Mouse (Mus musculus): ENCODE data around the gene Prl3a1.

Gene Prl3a1

DNA sequence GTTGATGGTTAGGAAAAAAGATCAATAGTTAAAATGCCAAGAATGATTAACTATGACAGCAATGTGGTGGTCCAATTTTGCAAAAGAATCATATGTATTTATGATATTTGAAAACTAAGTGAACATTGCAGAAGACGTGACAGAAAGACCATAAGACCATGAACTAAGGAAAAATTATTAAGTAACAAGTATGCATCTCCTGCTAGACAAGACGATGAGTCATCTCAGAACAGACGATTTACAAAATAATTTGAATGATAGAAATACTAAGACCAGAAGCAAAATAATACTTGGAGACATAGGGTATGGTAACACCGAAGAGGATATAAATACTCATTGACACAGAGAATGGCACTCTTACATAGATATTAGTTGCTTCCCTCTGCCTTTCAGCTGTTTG, at the start of gene Prl3a1:
Gene Prl3a1, plus strand, starts transcription at position 301 of the 400 bp plus-strand sequence.
- DNase-seq (ENCODE audit: low spot score in 2 of 2): no peak

DNA sequence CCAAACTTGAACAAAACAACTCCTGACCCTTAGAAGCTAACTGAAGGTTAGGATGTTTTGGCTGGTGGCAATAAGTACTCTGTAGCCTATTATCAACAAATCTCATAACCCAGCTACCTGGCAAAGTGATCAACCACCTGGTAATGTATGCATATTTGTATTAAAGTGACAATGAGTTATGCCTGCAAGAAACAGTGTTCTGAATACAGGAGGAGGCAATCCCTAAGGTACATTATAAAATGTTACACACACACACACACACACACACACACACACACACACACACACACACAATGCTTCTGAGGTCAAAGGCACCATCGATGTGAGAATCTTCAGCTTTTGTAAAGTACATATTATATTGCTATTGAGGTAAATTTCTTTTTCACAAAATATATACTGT, 17.7 kb upstream of the Prl3a1 start, which contains the start of gene Prl3b1:
Gene Prl3b1, plus strand, starts transcription at position 301 of the 400 bp plus-strand sequence.
- no peak for DNase-seq (ENCODE audit: low spot score in 2 of 2)

DNA sequence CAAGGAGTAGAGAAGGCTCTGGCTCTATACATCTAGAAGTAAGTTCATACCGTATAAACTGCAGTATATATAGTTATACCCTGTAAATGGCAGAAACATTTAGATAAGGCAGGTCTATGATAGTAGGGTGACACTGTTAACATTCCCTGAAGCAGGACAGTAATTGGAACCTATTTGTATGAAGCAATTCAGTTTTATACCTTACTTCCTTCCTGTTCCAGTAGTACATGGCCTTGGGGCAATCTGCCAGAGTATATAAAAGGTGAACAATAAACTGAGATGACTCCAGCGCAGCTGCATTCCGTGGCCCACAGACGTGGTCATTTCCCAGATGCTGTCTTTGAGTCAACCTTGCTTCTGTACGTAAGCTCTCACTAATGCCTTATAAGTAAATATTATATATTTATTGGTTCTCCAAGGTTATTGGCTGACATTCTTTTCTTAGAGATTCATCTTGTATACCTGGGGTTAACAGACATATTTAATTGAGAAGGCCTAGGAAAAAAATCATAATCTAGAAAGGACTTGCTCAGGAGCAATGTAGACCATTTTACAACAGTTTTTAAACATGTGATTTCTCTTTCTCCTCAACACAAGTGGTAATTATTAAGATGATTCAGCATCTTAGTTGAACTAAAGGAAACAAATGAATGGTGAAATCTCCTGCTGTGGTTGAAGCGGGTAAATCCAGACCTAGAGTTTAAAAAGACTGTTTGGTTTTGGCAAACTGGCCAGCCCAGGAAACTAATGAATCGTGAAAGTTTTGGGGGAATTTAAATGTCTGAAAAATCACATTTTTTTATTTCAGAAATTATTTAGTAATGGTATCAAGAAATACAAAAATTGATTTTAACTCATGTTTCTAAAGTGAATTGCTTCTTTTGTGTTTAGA, 53.3 kb downstream of the Prl3a1 start, which contains the start of gene Prl6a1:
Gene Prl6a1, plus strand, starts transcription at position 294 of the 892 bp plus-strand sequence.
- DNase-seq (ENCODE audit: low spot score in 2 of 2): no peak
